Mouse (Mus musculus): ENCODE data around the gene Gabra5. TPM values are rescaled to one million over a fixed set of nuclear protein-coding genes. Genes with fewer than 3 reads are reported as not detected.
A peak's percentile ranks its signal among the peaks of the same experiment; 100 is the strongest.

The Gabra5 gene
- total RNA-seq (2021): under 1 TPM; 0.11 to 0.12 TPM
- long read RNA-seq, experiment 1: 0 reads
- long read RNA-seq, experiment 2: 0 reads

- DNase-seq: no peak
Measured at GRCm38 (mm10) chr7:57509681-57510141, at the start of gene Gabra5. Gene Gabra5 (minus strand): TSS chr7:57510059.

GRCm38 (mm10) chr7:57538565-57538964, 28.7 kb upstream of the Gabra5 start:
- DNase-seq: no peak

- DNase-seq: no peak
Measured at GRCm38 (mm10) chr7:57532676-57533075, 22.8 kb upstream of the Gabra5 start.

GRCm38 (mm10) chr7:57529954-57530353, 20.1 kb upstream of the Gabra5 start:
- DNase-seq: no peak

- no peak for DNase-seq
Measured at GRCm38 (mm10) chr7:57529451-57529850, 19.6 kb upstream of the Gabra5 start.

GRCm38 (mm10) chr7:57512955-57513354, 3.1 kb upstream of the Gabra5 start:
- no peak for DNase-seq

GRCm38 (mm10) chr7:57508860-57509632, 813 bp downstream of the Gabra5 start:
- no peak for DNase-seq

GRCm38 (mm10) chr7:57502809-57503208, 7.0 kb downstream of the Gabra5 start:
- DNase-seq: no peak

- no peak for DNase-seq
Measured at GRCm38 (mm10) chr7:57491795-57492194, 18.1 kb downstream of the Gabra5 start.

- DNase-seq: no peak
Measured at GRCm38 (mm10) chr7:57486907-57487306, 23.0 kb downstream of the Gabra5 start.

GRCm38 (mm10) chr7:57482896-57483295, 27.0 kb downstream of the Gabra5 start:
- no peak for DNase-seq

- peak; percentile 5 for DNase-seq
Measured at GRCm38 (mm10) chr7:57473811-57474525, 35.9 kb downstream of the Gabra5 start.

- no peak for DNase-seq
Measured at GRCm38 (mm10) chr7:57471316-57471715, 38.5 kb downstream of the Gabra5 start.

- DNase-seq: no peak
Measured at GRCm38 (mm10) chr7:57460354-57460753, 49.5 kb downstream of the Gabra5 start.

GRCm38 (mm10) chr7:57448239-57448638, 61.6 kb downstream of the Gabra5 start:
- DNase-seq: no peak

- DNase-seq: no peak
Measured at GRCm38 (mm10) chr7:57422675-57423074, 87.2 kb downstream of the Gabra5 start.

GRCm38 (mm10) chr7:57421044-57421443, 88.8 kb downstream of the Gabra5 start:
- no peak for DNase-seq

- DNase-seq: no peak
Measured at GRCm38 (mm10) chr7:57419392-57419791, 90.5 kb downstream of the Gabra5 start, which contains the start of gene Gabrb3. Gene Gabrb3 (plus strand): TSS chr7:57419692.

- no peak for DNase-seq
Measured at GRCm38 (mm10) chr7:57412896-57413295, 97.0 kb downstream of the Gabra5 start.

- no peak for DNase-seq
Measured at GRCm38 (mm10) chr7:57411163-57411562, 98.7 kb downstream of the Gabra5 start.

- no peak for DNase-seq
Measured at GRCm38 (mm10) chr7:57393551-57393950, 116.3 kb downstream of the Gabra5 start.

- no peak for DNase-seq
Measured at GRCm38 (mm10) chr7:57390046-57390445, 119.8 kb downstream of the Gabra5 start.

- no peak for DNase-seq
Measured at GRCm38 (mm10) chr7:57387341-57387654, 122.6 kb downstream of the Gabra5 start.

Data from gastrocnemius, postnatal 10 days (tissue).